Mouse (Mus musculus): ENCODE measurements around the gene Ddx20. TPM values are rescaled to one million over a fixed set of nuclear protein-coding genes. Genes with fewer than 3 reads are reported as not detected.

The Ddx20 gene
- polyA plus RNA-seq, 1 experiment from 2014 or later, result 22.0 TPM

DNA sequence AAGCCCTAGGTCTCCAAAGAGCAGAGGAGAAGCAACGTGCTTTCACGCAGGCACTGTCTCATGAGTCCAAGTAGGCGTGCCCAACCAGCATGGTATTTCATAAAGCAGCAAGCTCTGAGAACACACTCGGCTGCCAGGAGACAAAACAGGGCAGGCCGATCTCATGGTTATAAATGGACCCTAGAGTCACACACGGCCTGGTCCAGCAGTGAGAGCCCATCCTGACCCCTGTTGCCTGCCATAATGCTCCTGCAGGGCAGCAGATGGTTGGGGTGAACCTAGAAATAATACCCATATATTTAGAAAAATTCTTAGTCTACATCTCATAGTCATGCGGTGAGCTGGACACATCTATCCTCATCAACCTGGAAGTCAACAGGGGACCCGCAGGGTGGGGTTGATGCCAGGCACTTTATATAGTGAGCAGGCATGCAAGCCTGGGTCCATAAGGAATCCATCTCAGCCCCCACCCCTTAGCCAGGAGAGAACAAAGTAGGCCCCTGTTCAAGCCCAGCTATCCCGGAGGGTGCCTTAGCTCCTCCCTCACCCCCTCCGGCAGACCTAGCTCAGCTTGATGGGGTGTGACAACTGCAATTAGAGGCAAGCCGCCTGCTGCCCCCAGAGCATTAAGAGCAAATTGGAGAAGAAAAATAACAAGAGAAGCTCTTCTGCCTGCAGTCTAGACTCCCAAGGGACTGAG lies 30.6 kb upstream of the Ddx20 start:
- no peaks in the 10 kb centered on the region for H3K27me3 ChIP-seq (replicated peaks)
- H3K4me1 ChIP-seq, result peaks cover 31% of the 10 kb centered on the region
- 43% methylated on average over 11 of the region's 11 CpGs for WGBS
- no peak overlapping the region for H3K4me3 ChIP-seq (replicated peaks)
- H3K27ac ChIP-seq (replicated peaks), result 0 out of 2 replicates have a peak overlapping the region, but pooled peaks have one; percentile 13
- no peaks in the 10 kb centered on the region for H3K36me3 ChIP-seq
- no peak overlapping the region for H3K9ac ChIP-seq (replicated peaks)
- H3K4me2 ChIP-seq, result no peak overlapping the region
- H3K9me3 ChIP-seq (replicated peaks), result no peaks in the 10 kb centered on the region
- peak; percentile 71 for ATAC-seq (ENCODE audit: low FRiP score)

DNA sequence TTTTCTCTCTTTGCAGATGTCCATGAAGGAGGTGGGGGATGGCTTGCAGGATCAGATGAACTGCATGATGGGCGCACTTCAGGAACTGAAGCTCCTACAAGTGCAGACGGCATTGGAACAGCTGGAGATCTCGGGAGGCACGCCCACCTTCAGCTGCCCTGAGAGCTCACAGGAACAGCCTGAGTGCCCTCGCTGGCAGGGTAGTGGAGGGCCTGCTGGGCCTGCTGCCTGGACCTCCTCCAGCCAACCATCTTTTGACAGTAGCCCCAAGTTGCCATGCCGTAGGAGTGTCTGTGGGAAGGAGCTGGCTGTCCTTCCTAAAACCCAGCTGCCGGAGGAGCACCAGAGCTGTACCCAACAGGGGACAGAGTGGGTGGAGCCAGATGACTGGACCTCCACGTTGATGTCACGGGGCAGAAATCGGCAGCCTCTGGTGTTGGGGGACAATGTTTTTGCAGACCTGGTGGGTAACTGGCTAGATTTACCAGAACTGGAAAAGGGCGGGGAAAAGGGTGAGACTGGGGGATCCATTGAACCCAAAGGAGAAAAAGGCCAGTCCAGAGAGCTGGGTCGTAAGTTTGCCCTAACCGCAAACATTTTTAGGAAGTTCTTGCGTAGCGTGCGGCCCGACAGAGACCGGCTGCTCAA lies 29.1 kb upstream of the Ddx20 start:
- Histone ChIP-seq H3K9me3 (replicated peaks) (no peaks in the 10 kb centered on the region), H3K9ac (replicated peaks) (no peak overlapping the region), H3K27me3 (replicated peaks) (no peaks in the 10 kb centered on the region), H3K27ac (replicated peaks) (no peak overlapping the region), H3K4me1 (peaks cover 31% of the 10 kb centered on the region), H3K4me2 (no peak overlapping the region), H3K36me3 (no peaks in the 10 kb centered on the region), H3K4me3 (replicated peaks) (no peak overlapping the region)
- no peak for ATAC-seq (ENCODE audit: low FRiP score)
- 67% methylated on average over 18 of the region's 18 CpGs for WGBS

GRCm38 (mm10) chr3:105714820-105715167 lies 27.4 kb upstream of the Ddx20 start:
- H3K4me2 ChIP-seq, result no peak overlapping the region
- peaks cover 31% of the 10 kb centered on the region for H3K4me1 ChIP-seq
- no peaks in the 10 kb centered on the region for H3K9me3 ChIP-seq (replicated peaks)
- H3K27ac ChIP-seq (replicated peaks), result no peak overlapping the region
- H3K9ac ChIP-seq (replicated peaks), result no peak overlapping the region
- no peaks in the 10 kb centered on the region for H3K36me3 ChIP-seq
- no peak overlapping the region for H3K4me3 ChIP-seq (replicated peaks)
- H3K27me3 ChIP-seq (replicated peaks), result no peaks in the 10 kb centered on the region
- ATAC-seq (ENCODE audit: low FRiP score), result no peak

DNA sequence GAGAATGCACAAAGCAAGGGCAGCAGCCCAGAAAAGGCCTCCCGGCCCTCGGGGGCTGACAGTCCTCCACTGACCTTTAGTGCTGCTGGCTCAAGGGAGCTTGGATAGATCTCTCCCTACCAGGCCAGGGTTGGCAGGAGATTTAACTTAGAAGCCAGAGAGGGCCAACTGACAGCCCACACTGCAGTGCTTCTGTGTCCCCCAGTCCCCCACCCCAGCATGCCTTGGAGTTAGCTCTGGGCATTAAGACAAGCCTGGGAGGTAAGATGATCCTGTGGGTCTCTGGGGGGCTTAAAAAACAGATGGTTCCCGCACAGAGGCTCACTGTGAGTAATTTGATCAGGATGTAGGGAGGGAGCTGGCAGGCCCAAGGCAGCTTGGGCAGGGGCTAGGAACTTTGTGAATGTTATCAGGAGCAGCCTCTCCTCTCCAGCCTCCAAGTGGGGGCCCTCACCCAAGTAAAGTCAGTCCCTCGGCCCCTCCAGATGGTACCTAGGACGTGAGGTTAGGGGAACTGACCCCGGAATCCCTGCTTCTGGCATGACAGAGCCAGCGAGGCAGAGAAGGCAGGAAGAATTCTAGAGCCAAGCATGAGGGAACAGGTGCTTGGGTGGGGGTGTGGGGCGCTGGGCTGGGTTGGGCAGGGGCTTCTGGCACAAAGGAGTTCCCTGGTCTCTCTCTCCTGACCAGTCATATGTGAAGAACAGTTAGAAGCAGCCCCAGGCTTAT lies 26.9 kb upstream of the Ddx20 start:
- H3K4me1 ChIP-seq, result peaks cover 28% of the 10 kb centered on the region
- no peak overlapping the region for H3K9ac ChIP-seq (replicated peaks)
- H3K4me3 ChIP-seq (replicated peaks), result no peak overlapping the region
- H3K36me3 ChIP-seq, result no peaks in the 10 kb centered on the region
- no peaks in the 10 kb centered on the region for H3K27me3 ChIP-seq (replicated peaks)
- H3K9me3 ChIP-seq (replicated peaks), result no peaks in the 10 kb centered on the region
- no peak overlapping the region for H3K4me2 ChIP-seq
- 0 out of 2 replicates have a peak, but pooled peaks have one; percentile 3 for ATAC-seq (ENCODE audit: low FRiP score)
- H3K27ac ChIP-seq (replicated peaks), result peak overlapping the region; percentile 54
- WGBS, result 25% methylated on average over 8 of the region's 8 CpGs

GRCm38 (mm10) chr3:105712827-105713226 lies 25.5 kb upstream of the Ddx20 start:
- no peak for ATAC-seq (ENCODE audit: low FRiP score)
- Histone ChIP-seq H3K4me3 (replicated peaks) (no peak overlapping the region), H3K27ac (replicated peaks) (no peak overlapping the region), H3K27me3 (replicated peaks) (0 out of 2 replicates have a peak, but pooled peaks cover 2% of the 10 kb centered on the region), H3K36me3 (no peaks in the 10 kb centered on the region), H3K4me2 (no peak overlapping the region), H3K9ac (replicated peaks) (no peak overlapping the region), H3K4me1 (peaks cover 20% of the 10 kb centered on the region), H3K9me3 (replicated peaks) (no peaks in the 10 kb centered on the region)

GRCm38 (mm10) chr3:105711741-105712140 lies 24.4 kb upstream of the Ddx20 start:
- WGBS, result 65% methylated on average over 7 of the region's 7 CpGs
- Histone ChIP-seq H3K9me3 (replicated peaks) (no peaks in the 10 kb centered on the region), H3K4me3 (replicated peaks) (no peak overlapping the region), H3K4me2 (no peak overlapping the region), H3K27ac (replicated peaks) (0 out of 2 replicates have a peak overlapping the region, but pooled peaks have one; percentile 18), H3K36me3 (no peaks in the 10 kb centered on the region), H3K27me3 (replicated peaks) (peaks cover 12% of the 10 kb centered on the region; the same call in 1 of the 2 replicates), H3K4me1 (peaks cover 16% of the 10 kb centered on the region), H3K9ac (replicated peaks) (no peak overlapping the region)
- no peak for ATAC-seq (ENCODE audit: low FRiP score)

DNA sequence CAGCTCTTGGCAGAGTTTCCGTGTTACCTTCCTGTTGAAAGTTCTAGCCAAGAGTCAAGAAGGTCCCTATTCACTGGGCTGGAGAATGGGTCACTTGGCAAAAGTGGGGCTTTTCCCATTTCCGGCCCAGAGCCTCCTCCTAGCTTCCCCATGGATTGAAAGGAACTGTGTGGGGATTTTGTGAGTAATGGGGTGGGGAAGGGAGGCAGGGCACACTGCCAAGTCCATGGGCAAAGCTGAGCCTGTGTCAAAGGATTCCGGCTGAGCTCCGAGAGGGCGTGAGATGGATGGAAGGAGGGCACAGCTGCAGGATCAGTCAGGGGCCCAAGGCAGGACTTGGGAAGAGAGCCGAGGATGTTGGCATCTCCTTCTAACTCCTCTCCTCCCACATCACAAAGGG lies 22.9 kb upstream of the Ddx20 start:
- H3K4me2 ChIP-seq, result no peak overlapping the region
- 51% methylated on average over 6 of the region's 6 CpGs for WGBS
- no peak overlapping the region for H3K9ac ChIP-seq (replicated peaks)
- no peaks in the 10 kb centered on the region for H3K36me3 ChIP-seq
- ATAC-seq (ENCODE audit: low FRiP score), result peak; percentile 63
- H3K4me1 ChIP-seq, result peaks cover 28% of the 10 kb centered on the region
- peak overlapping the region; percentile 64 for H3K27ac ChIP-seq (replicated peaks)
- H3K27me3 ChIP-seq (replicated peaks), result peaks cover 22% of the 10 kb centered on the region; the same call in 1 of the 2 replicates
- H3K9me3 ChIP-seq (replicated peaks), result no peaks in the 10 kb centered on the region
- no peak overlapping the region for H3K4me3 ChIP-seq (replicated peaks)

- Histone ChIP-seq H3K27me3 (replicated peaks) (peaks cover 33% of the 10 kb centered on the region), H3K36me3 (no peaks in the 10 kb centered on the region), H3K4me1 (peaks cover 35% of the 10 kb centered on the region), H3K9ac (replicated peaks) (no peak overlapping the region), H3K27ac (replicated peaks) (no peak overlapping the region), H3K4me2 (peak overlapping the region; percentile 98), H3K9me3 (replicated peaks) (no peaks in the 10 kb centered on the region), H3K4me3 (replicated peaks) (no peak overlapping the region)
- 29% methylated on average over 7 of the region's 7 CpGs for WGBS
- ATAC-seq (ENCODE audit: low FRiP score), result no peak
These were observed 20.2 kb upstream of the Ddx20 start for GRCm38 (mm10) chr3:105707590-105707989.

- H3K4me1 ChIP-seq, result peaks cover 35% of the 10 kb centered on the region
- no peak for ATAC-seq (ENCODE audit: low FRiP score)
- H3K36me3 ChIP-seq, result no peaks in the 10 kb centered on the region
- 34% methylated on average over 4 of the region's 4 CpGs for WGBS
- peaks cover 38% of the 10 kb centered on the region for H3K27me3 ChIP-seq (replicated peaks)
- peak overlapping the region; percentile 98 for H3K4me2 ChIP-seq
- H3K4me3 ChIP-seq (replicated peaks), result peak overlapping the region; percentile 50
- H3K27ac ChIP-seq (replicated peaks), result peak overlapping the region; percentile 52
- H3K9ac ChIP-seq (replicated peaks), result no peak overlapping the region; the same call in 1 of the 2 replicates
- H3K9me3 ChIP-seq (replicated peaks), result no peaks in the 10 kb centered on the region
These were observed 19.1 kb upstream of the Ddx20 start for GRCm38 (mm10) chr3:105706366-105707020.

DNA sequence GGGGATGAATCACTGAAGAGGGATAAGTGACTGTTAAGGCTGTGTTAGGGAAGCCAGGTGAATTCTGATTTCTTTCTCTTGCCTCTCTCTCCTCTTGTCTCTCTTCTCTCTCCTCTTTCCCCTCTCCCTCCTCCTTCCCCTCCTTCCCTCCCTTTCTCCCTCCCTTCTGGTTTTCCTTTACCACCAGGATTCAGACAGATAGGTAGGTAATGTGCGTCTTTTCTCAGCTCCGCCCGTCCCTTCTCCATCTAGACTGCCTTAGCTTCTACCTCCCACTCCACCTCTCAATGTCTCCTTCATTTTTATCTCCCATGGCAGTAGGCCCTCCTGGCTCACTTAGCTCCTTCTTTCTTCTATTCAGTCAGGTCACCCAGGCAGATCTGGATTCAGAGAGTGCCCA lies 18.2 kb upstream of the Ddx20 start:
- Histone ChIP-seq H3K27ac (replicated peaks) (peak overlapping the region; percentile 69), H3K9ac (replicated peaks) (peak overlapping the region; percentile 49), H3K4me1 (peaks cover 33% of the 10 kb centered on the region), H3K27me3 (replicated peaks) (peaks cover 38% of the 10 kb centered on the region), H3K4me3 (replicated peaks) (peak overlapping the region; percentile 50), H3K4me2 (peak overlapping the region; percentile 98), H3K36me3 (no peaks in the 10 kb centered on the region), H3K9me3 (replicated peaks) (no peaks in the 10 kb centered on the region)
- 23% methylated on average over 3 of the region's 3 CpGs for WGBS
- ATAC-seq (ENCODE audit: low FRiP score), result no peak

DNA sequence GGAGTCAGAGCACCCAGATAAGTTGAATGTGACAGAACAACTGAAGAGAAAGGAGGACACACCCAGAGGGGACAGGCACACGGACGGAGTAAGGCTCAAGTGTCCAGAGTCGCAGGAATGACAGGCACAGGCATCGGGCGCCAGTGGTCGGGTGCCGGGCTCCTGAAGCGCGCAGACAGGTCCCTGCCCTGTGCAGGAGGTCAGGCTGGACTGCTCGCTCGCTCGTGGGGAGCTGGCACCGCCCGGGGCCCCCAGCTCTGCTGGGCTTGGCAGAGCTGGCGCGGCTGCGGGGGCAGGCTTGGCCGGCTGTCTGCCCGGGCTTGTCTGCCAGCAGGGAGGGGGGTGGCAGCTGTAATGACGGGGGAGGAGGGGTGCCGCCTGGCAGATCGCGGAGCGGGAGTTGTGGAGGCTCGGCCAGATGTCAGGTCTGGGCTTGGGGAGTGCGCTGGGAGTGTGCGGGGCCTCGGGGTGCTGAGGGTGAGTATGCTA lies 17.7 kb upstream of the Ddx20 start:
- Histone ChIP-seq H3K4me3 (replicated peaks) (peak overlapping the region; percentile 50), H3K9me3 (replicated peaks) (no peaks in the 10 kb centered on the region), H3K4me2 (peak overlapping the region; percentile 98), H3K4me1 (peaks cover 31% of the 10 kb centered on the region), H3K27me3 (replicated peaks) (peaks cover 38% of the 10 kb centered on the region), H3K27ac (replicated peaks) (peak overlapping the region; percentile 69), H3K36me3 (no peaks in the 10 kb centered on the region), H3K9ac (replicated peaks) (peak overlapping the region; percentile 49)
- peak; percentile 58 for ATAC-seq (ENCODE audit: low FRiP score)
- WGBS, result under 1% methylated on average over 28 of the region's 28 CpGs
